Mouse (Mus musculus) lung, embryonic 15.5 days (tissue): ENCODE measurements around the gene Ube2m. TPM values are rescaled to one million over a fixed set of nuclear protein-coding genes. Genes with fewer than 3 reads are reported as not detected.

Experiments used
- ATAC-seq: fragments of 200-750 bp; cut with Nextera tagmentation; 2 replicates; pipeline ENCODE4 v1.8.0; 2017; ENCODE audit warnings: moderate number of reproducible peaks, borderline replicate concordance; ENCODE audit not compliant: low FRiP score, low TSS enrichment; ENCODE audit errors: extremely low read depth
- H3K27ac ChIP-seq: fragments of 300-500 bp; sonication (generic); 2 replicates; pipeline ENCODE4 v1.5.1; 2015; ENCODE audit warnings: moderate library complexity, mild to moderate bottlenecking, inconsistent platforms
- H3K27me3 ChIP-seq: fragments of 300-500 bp; sonication (generic); 2 replicates; pipeline ENCODE4 v1.6.1; 2015; ENCODE audit warnings: inconsistent platforms
- H3K36me3 ChIP-seq: fragments of 300-500 bp; sonication (generic); 2 replicates; pipeline ENCODE4 v1.6.1; 2015; ENCODE audit warnings: inconsistent platforms
- H3K4me1 ChIP-seq: fragments of 300-500 bp; sonication (generic); 2 replicates; pipeline ENCODE4 v1.6.1; 2015; ENCODE audit warnings: inconsistent platforms
- H3K4me2 ChIP-seq: fragments of 300-500 bp; sonication (generic); 2 replicates; pipeline ENCODE4 v1.6.1; 2015; ENCODE audit warnings: inconsistent platforms, mild to moderate bottlenecking, moderate library complexity
- H3K4me3 ChIP-seq: fragments of 300-500 bp; sonication (generic); 2 replicates; pipeline ENCODE4 v1.5.1; 2015; ENCODE audit warnings: mild to moderate bottlenecking, inconsistent platforms
- H3K9ac ChIP-seq: fragments of 300-500 bp; sonication (generic); 2 replicates; pipeline ENCODE4 v1.6.1; 2015; ENCODE audit warnings: inconsistent platforms
- H3K9me3 ChIP-seq: fragments of 300-500 bp; sonication (generic); 2 replicates; pipeline ENCODE4 v1.6.1; 2016; ENCODE audit warnings: inconsistent platforms
- WGBS: fragments of 180-500 bp; shearing (Covaris S2); methylation state at CpG from one replicate; pipeline ENCODE4 v1.1.7; 2015; 5-methylcytosine and 5-hydroxymethylcytosine counted together
- polyA plus RNA-seq: library from polyadenylated mRNA; unstranded; fragments of >200 nt; fragmentation: Nextera tagmentation; extraction: Ambion mirVana; gene quantifications from 2 replicates; pipeline ENCODE4 v1.2.1, GENCODE M21; 2015

Ube2m gene
- polyA plus RNA-seq, 1 experiment from 2014 or later = 114 TPM

- peak within 1 kb of the TSS; percentile 84 for H3K4me2 ChIP-seq
These were observed 27.8 kb downstream of the Ube2m start, which contains the start of gene Zbtb45 for GRCm38 (mm10) chr7:13010005-13010908. TSS of gene Zbtb45 (minus strand) at chr7:13010034.

DNA sequence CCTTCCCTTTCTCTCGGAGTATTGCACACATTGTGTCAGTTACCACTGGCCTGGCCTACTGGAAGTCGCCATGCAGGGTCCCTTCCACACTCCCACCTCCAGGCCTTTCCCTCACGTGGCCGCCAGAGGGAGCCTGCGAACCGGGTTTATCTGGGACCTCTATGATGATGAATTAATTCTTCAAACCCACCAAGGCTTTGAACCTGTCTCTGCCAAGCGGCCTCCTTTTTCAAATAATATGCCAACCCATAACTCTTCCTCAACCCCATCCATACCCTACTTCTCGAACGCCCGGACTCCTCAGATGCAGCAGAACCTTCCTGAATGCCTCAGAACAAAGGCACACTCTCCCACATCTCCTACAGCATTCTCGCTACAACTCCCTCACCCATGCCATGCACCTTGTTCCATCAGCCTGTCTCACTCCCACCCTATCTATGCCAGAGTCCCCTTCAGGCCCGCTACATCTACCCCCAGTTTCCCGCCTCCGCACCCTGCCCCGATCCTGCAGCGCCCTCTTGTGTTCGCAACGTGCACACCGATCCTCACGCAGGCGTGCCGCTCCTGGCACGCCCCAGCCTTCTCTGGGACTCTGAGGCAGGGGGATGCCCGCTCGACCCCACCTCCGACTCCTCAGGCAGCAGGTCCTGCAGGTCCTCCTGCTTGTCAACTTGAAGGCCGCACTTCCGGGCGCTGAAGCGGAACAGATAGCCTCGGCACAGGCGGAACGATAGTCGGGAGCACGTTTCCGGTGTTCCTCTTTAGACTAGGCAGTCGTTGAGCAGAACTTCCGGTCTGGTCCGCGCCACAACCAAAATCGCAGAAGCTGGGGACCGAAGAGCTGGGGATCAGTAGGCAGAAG, 28.7 kb downstream of the Ube2m start:
- peak; percentile 89 for ATAC-seq
- no peaks in the 10 kb centered on the region for H3K27me3 ChIP-seq
- peak overlapping the region; percentile 97 for H3K27ac ChIP-seq
- H3K4me1 ChIP-seq = peaks cover 10% of the 10 kb centered on the region
- peaks cover 34% of the 10 kb centered on the region for H3K36me3 ChIP-seq
- H3K4me2 ChIP-seq = peak overlapping the region; percentile 84
- under 1% methylated on average over 42 of the region's 42 CpGs for WGBS
- H3K9me3 ChIP-seq = no peaks in the 10 kb centered on the region
- peak overlapping the region; percentile 86 for H3K9ac ChIP-seq
- H3K4me3 ChIP-seq = peak overlapping the region; percentile 74

More at GRCm38 (mm10) chr7:13010005-13010908, 27.8 kb downstream of the Ube2m start, which contains the start of gene Zbtb45:
- Histone ChIP-seq H3K9ac (peak within 1 kb of the TSS; percentile 86), H3K27ac (peak within 1 kb of the TSS; percentile 97), H3K4me3 (peak within 1 kb of the TSS; percentile 74), H3K36me3 (peaks cover 27% of the 10 kb centered on the region), H3K4me1 (peaks cover 10% of the 10 kb centered on the region), H3K27me3 (no peaks in the 10 kb centered on the region), H3K9me3 (no peaks in the 10 kb centered on the region)
- 10% methylated on average over 26 of the region's 26 CpGs for WGBS
- no peak for ATAC-seq

GRCm38 (mm10) chr7:13007341-13008092, 30.6 kb downstream of the Ube2m start:
- H3K4me3 ChIP-seq = no peak overlapping the region
- no peak overlapping the region for H3K4me2 ChIP-seq
- H3K27ac ChIP-seq = no peak overlapping the region
- no peaks in the 10 kb centered on the region for H3K9me3 ChIP-seq
- peaks cover 10% of the 10 kb centered on the region for H3K4me1 ChIP-seq
- no peak overlapping the region for H3K9ac ChIP-seq
- WGBS = 52% methylated on average over 57 of the region's 57 CpGs
- ATAC-seq = no peak
- peaks cover 34% of the 10 kb centered on the region for H3K36me3 ChIP-seq
- no peaks in the 10 kb centered on the region for H3K27me3 ChIP-seq

GRCm38 (mm10) chr7:13006531-13006930, 31.5 kb downstream of the Ube2m start:
- H3K4me3 ChIP-seq = no peak overlapping the region
- no peak overlapping the region for H3K9ac ChIP-seq
- no peak overlapping the region for H3K27ac ChIP-seq
- H3K4me1 ChIP-seq = peaks cover 10% of the 10 kb centered on the region
- H3K27me3 ChIP-seq = no peaks in the 10 kb centered on the region
- WGBS = 86% methylated on average over 10 of the region's 10 CpGs
- H3K4me2 ChIP-seq = no peak overlapping the region
- ATAC-seq = no peak
- H3K9me3 ChIP-seq = no peaks in the 10 kb centered on the region
- H3K36me3 ChIP-seq = peaks cover 34% of the 10 kb centered on the region

DNA sequence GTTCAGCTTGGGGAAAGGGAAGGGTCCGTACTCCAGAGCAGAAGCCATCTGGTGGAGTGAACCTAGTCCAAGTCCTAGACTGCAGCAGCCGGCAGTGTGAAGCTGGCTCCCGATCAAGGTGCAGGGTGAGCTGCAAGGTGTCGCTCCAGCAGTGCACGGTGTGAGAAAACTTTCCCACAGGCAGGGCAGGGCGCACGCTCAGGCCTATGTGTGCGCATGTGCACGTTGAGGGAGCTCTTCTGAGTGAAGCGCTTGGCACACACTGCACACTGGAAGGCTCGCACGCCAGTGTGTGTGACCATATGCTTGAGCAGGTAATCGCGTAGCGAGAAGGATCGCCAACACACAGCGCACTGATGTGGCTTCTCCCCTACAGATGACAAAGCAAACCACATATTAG, 32.1 kb downstream of the Ube2m start:
- Histone ChIP-seq H3K4me3 (no peak overlapping the region), H3K4me1 (peaks cover 10% of the 10 kb centered on the region), H3K36me3 (peaks cover 34% of the 10 kb centered on the region), H3K27me3 (no peaks in the 10 kb centered on the region), H3K4me2 (no peak overlapping the region), H3K27ac (no peak overlapping the region), H3K9me3 (no peaks in the 10 kb centered on the region), H3K9ac (no peak overlapping the region)
- ATAC-seq = no peak
- whole genome bisulfite sequencing = 90% methylated on average over 17 of the region's 17 CpGs

DNA sequence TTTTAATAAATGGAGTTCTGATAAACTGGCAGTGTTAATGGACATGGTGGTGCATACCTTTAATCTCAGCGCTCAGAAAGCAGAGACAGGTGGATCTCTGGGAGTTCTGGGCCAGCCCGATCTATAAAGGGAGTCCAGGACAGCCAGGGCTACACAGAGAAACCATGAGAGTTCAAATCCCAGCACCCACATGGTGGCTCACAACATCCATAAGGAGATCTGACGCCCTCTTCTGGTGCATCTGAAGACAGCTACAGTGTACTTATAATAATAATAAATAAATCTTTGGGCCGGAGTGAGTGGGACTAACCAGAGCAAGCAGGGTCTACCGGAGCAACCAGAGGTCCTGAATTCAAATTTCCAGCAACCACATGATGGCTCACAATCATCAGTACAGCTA, 34.7 kb downstream of the Ube2m start:
- H3K4me1 ChIP-seq = peaks cover 2% of the 10 kb centered on the region; the same call in 1 of the 2 replicates
- H3K27ac ChIP-seq = no peak overlapping the region
- no peak for ATAC-seq
- WGBS = 74% methylated on average over 5 of the region's 5 CpGs
- peaks cover 34% of the 10 kb centered on the region for H3K36me3 ChIP-seq
- no peak overlapping the region for H3K4me3 ChIP-seq
- no peak overlapping the region for H3K4me2 ChIP-seq
- no peak overlapping the region for H3K9ac ChIP-seq
- no peaks in the 10 kb centered on the region for H3K27me3 ChIP-seq
- no peaks in the 10 kb centered on the region for H3K9me3 ChIP-seq

DNA sequence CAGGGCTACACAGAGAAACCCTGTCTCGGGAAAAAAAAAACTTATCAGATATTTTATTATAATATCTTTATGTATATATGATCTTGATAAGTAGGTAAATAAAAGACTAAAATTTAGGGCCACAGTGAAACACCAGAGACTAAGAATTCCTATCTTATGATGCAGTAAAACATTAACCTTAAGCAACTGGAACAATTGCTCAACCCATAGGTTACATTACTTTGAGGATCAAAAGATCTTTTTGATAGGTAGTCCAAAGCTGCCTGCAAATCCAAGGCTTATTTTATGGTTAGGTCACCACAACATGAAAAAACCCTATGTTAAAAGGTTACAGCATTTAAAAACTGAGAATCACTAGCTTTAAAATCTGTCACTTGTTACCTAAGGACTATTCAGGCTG, 36.5 kb downstream of the Ube2m start:
- Histone ChIP-seq H3K9me3 (no peaks in the 10 kb centered on the region), H3K36me3 (peaks cover 19% of the 10 kb centered on the region; the same call in 1 of the 2 replicates), H3K4me2 (no peak overlapping the region), H3K4me3 (no peak overlapping the region), H3K9ac (no peak overlapping the region), H3K27me3 (no peaks in the 10 kb centered on the region), H3K27ac (no peak overlapping the region), H3K4me1 (no peaks in the 10 kb centered on the region)
- 42% methylated on average over 1 of the region's 1 CpGs for WGBS
- ATAC-seq = no peak

DNA sequence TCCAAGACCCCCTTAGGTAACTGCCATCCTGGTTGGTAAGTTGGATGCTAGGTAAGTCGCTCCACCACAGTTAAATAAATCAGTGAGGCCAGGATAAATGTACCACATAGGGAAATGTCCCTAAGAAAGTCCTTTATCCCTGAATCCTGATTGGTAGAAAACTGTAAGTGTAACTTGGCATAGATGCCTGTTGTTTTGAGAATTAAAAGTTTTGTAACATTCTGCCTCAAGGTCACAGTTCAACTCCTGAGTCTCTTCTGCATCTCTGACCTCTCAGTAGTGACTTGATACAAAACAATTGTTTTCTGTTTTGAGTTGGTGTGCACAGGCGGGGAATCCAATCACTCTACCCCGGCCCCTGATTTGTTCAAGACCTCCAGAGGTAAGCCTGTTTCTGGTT, 39.2 kb downstream of the Ube2m start, which contains the start of gene Trim28:
TSS of gene Trim28 (plus strand) at position 264 of the 400 bp plus-strand sequence.
- Histone ChIP-seq H3K9me3 (no peaks in the 10 kb centered on the region), H3K36me3 (no peaks in the 10 kb centered on the region), H3K27me3 (no peaks in the 10 kb centered on the region), H3K4me1 (no peaks in the 10 kb centered on the region), H3K27ac (no peak within 1 kb of the TSS), H3K4me3 (no peak within 1 kb of the TSS), H3K4me2 (no peak within 1 kb of the TSS), H3K9ac (no peak within 1 kb of the TSS; the same call in 1 of the 2 replicates)
- no peak for ATAC-seq
- 79% methylated on average over 3 of the region's 3 CpGs for WGBS

DNA sequence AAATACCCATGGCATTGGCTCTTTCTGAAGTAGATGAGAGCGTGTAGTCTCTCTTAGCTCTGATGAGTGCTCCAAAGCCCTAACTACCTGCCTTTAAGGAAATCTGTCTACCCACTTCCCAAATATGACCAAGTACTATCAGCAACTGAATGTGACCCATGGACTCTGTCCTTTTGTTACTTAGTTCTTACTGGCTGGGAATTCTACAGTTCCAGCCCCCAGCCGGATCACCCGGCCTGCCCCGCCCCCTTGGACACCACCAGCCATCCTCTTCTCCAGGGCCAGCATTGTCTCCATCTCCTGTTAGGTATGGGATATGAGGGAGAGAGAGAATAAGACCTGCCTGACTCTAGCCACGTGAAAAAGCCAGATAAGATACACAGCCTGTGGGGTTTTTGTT, 40.0 kb downstream of the Ube2m start, which contains the start of gene Slc27a5:
TSS of gene Slc27a5 (minus strand) at position 140 of the 400 bp plus-strand sequence.
- H3K27me3 ChIP-seq = no peaks in the 10 kb centered on the region
- no peak for ATAC-seq
- no peak within 1 kb of the TSS for H3K27ac ChIP-seq
- H3K4me3 ChIP-seq = no peak within 1 kb of the TSS
- WGBS = 68% methylated on average over 5 of the region's 5 CpGs
- no peaks in the 10 kb centered on the region for H3K36me3 ChIP-seq
- no peaks in the 10 kb centered on the region for H3K4me1 ChIP-seq
- no peaks in the 10 kb centered on the region for H3K9me3 ChIP-seq
- H3K9ac ChIP-seq = no peak within 1 kb of the TSS; the same call in 1 of the 2 replicates
- H3K4me2 ChIP-seq = no peak within 1 kb of the TSS

- H3K4me1 ChIP-seq = no peaks in the 10 kb centered on the region
- no peak overlapping the region for H3K27ac ChIP-seq
- ATAC-seq = no peak
- H3K36me3 ChIP-seq = no peaks in the 10 kb centered on the region
- 62% methylated on average over 5 of the region's 5 CpGs for WGBS
- H3K27me3 ChIP-seq = no peaks in the 10 kb centered on the region
- H3K9me3 ChIP-seq = no peaks in the 10 kb centered on the region
- H3K9ac ChIP-seq = no peak overlapping the region
- no peak overlapping the region for H3K4me3 ChIP-seq
- no peak overlapping the region for H3K4me2 ChIP-seq
These were observed 40.8 kb downstream of the Ube2m start for GRCm38 (mm10) chr7:12997230-12997629.

- Histone ChIP-seq H3K9me3 (no peaks in the 10 kb centered on the region), H3K4me3 (no peak overlapping the region), H3K27me3 (no peaks in the 10 kb centered on the region), H3K4me2 (no peak overlapping the region), H3K27ac (no peak overlapping the region), H3K9ac (no peak overlapping the region), H3K36me3 (no peaks in the 10 kb centered on the region), H3K4me1 (no peaks in the 10 kb centered on the region)
- ATAC-seq = no peak
These were observed 42.2 kb downstream of the Ube2m start for GRCm38 (mm10) chr7:12995862-12996261.
